Mouse (Mus musculus) intestine, embryonic 14.5 days (tissue): ENCODE data around the gene Gm45062. TPM values are rescaled to one million over a fixed set of nuclear protein-coding genes. Genes with fewer than 3 reads are reported as not detected.

Source experiments
- ATAC-seq: fragments of 200-750 bp; cut with Nextera tagmentation; replicated peaks from 2 replicates; pipeline ENCODE4 v1.8.0; 2017; ENCODE audit warnings: low read depth, moderate number of reproducible peaks, moderate TSS enrichment, moderate library complexity; ENCODE audit not compliant: low FRiP score, low TSS enrichment
- DNase-seq: peaks from one replicate; pipeline ENCODE4 v3.0.0-alpha.2; 2018; ENCODE audit warnings: low spot score
- H3K27ac ChIP-seq: fragments of 300-500 bp; sonication (generic); 2 replicates; pipeline ENCODE4 v1.5.1; 2014; ENCODE audit warnings: low read depth, mild to moderate bottlenecking, control low read depth
- H3K27me3 ChIP-seq: fragments of 300-500 bp; sonication (generic); replicated peaks from 2 replicates; pipeline ENCODE4 v1.6.1; 2014; ENCODE audit warnings: low read length, control low read depth; ENCODE audit not compliant: control insufficient read depth, insufficient read depth
- H3K36me3 ChIP-seq: fragments of 300-500 bp; sonication (generic); 2 replicates; pipeline ENCODE4 v1.6.1; 2014; ENCODE audit warnings: low read length, control low read depth; ENCODE audit not compliant: control insufficient read depth, insufficient read depth
- H3K4me1 ChIP-seq: fragments of 300-500 bp; sonication (generic); replicated peaks from 2 replicates; pipeline ENCODE4 v1.6.1; 2014; ENCODE audit warnings: low read length, control low read depth, mixed read lengths; ENCODE audit not compliant: control insufficient read depth, insufficient read depth
- H3K4me2 ChIP-seq: fragments of 300-500 bp; sonication (generic); 2 replicates; pipeline ENCODE4 v1.6.1; 2014; ENCODE audit warnings: low read length
- H3K4me3 ChIP-seq: fragments of 300-500 bp; sonication (generic); 2 replicates; pipeline ENCODE4 v1.5.1; 2014; ENCODE audit warnings: low read depth, low read length, control low read depth, mixed read lengths
- H3K9ac ChIP-seq: fragments of 300-500 bp; sonication (generic); 2 replicates; pipeline ENCODE4 v1.6.1; 2014; ENCODE audit warnings: mild to moderate bottlenecking, low read length
- H3K9me3 ChIP-seq: fragments of 300-500 bp; sonication (generic); 2 replicates; pipeline ENCODE4 v1.6.1; 2016; ENCODE audit warnings: low read length, control low read depth; ENCODE audit not compliant: control insufficient read depth
- WGBS: fragments of 180-500 bp; shearing (Covaris S2); extraction: QIAGEN DNeasy Blood & Tissue Kit; methylation state at CpG from one replicate; pipeline ENCODE4 v1.1.7; 2014; 5-methylcytosine and 5-hydroxymethylcytosine counted together
- polyA plus RNA-seq: library from polyadenylated mRNA; unstranded; fragments of >200 nt; fragmentation: Nextera tagmentation; extraction: Ambion mirVana; gene quantifications from 2 replicates; pipeline ENCODE4 v1.2.1, GENCODE M21; 2014

Gene Gm45062
- polyA plus RNA-seq, 1 experiment from 2014 or later: 8.6 TPM

DNA sequence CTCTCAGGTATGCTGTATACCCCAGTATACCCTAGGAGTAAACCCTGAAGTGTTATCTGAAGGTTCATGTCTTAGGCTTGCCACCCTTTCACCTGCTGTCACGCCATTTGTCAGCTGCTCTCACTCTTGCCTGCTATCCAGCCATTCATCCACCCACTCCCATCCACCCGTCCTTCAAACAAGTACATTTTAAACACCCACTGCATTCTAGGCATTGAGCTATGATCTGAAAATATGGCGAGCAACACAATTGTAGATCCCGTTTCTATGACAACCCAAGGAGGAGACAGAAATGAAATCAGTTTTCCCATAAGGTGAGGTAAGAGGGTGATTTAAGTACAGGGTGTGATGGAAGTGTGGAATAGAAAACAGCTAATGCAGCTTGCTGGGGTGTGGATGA lies 378.9 kb downstream of the Gm45062 start:
- no peak for ATAC-seq
- WGBS: 85% methylated on average over 4 of the region's 4 CpGs

DNA sequence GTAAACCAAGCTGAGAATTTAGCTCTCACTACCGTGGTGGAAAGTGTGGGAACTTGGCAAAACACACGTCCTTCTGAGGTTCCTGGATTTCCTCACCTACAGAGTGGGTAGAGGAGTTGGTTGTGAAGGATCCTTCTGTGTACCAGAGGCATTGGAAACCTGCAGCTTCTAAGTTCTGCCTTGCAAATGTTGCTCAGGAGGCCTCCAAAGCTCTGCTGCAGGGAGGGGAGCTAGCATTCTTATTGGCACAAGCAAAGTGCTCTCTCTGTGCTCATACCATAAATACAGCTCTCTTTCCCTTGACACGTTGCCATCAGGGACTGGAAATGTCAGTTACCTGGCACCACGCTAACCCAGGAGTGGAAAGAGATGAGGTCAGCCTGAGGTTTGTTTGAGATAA lies 379.6 kb downstream of the Gm45062 start:
- Histone ChIP-seq H3K9ac (no peak overlapping the region), H3K4me1 (no peaks in the 10 kb centered on the region), H3K27me3 (no peaks in the 10 kb centered on the region), H3K4me2 (no peak overlapping the region), H3K9me3 (no peaks in the 10 kb centered on the region), H3K4me3 (no peak overlapping the region), H3K27ac (no peak overlapping the region), H3K36me3 (no peaks in the 10 kb centered on the region)
- no peak for DNase-seq
- ATAC-seq: no peak
- 60% methylated on average over 4 of the region's 4 CpGs for WGBS

More for the DNA sequence above, 378.9 kb downstream of the Gm45062 start:
- Histone ChIP-seq H3K4me2 (no peak overlapping the region), H3K4me3 (no peak overlapping the region), H3K27ac (no peak overlapping the region), H3K27me3 (no peaks in the 10 kb centered on the region), H3K4me1 (no peaks in the 10 kb centered on the region), H3K9ac (no peak overlapping the region), H3K9me3 (no peaks in the 10 kb centered on the region), H3K36me3 (no peaks in the 10 kb centered on the region)
- no peak for DNase-seq

DNA sequence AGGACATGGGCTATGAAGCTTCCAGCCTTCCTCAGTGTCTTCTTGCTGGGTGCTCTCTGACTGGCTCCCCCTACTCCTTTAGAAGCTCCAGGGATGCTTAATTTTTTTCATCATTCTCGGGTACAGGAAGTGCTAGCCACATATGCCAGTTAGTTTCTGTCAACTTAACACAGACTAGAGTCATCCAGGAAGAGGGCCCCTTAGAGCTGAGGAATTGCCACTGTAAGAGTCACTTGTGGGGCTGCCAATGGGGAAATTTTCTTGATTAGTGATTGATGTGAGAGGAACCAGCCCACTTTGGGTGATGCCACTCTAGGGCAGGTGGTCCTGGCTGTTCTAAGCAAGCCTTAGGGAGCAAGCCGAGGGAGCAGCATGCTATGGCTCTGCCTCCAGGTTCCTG lies 380.3 kb downstream of the Gm45062 start:
- no peak overlapping the region for H3K9ac ChIP-seq
- no peaks in the 10 kb centered on the region for H3K36me3 ChIP-seq
- H3K4me3 ChIP-seq: no peak overlapping the region
- ATAC-seq (no peak), DNase-seq (no peak)
- H3K9me3 ChIP-seq: no peaks in the 10 kb centered on the region
- no peak overlapping the region for H3K27ac ChIP-seq
- H3K27me3 ChIP-seq: no peaks in the 10 kb centered on the region
- WGBS: 74% methylated on average over 2 of the region's 2 CpGs
- H3K4me1 ChIP-seq: 0 out of 2 replicates have a peak, but pooled peaks cover 3% of the 10 kb centered on the region
- no peak overlapping the region for H3K4me2 ChIP-seq

DNA sequence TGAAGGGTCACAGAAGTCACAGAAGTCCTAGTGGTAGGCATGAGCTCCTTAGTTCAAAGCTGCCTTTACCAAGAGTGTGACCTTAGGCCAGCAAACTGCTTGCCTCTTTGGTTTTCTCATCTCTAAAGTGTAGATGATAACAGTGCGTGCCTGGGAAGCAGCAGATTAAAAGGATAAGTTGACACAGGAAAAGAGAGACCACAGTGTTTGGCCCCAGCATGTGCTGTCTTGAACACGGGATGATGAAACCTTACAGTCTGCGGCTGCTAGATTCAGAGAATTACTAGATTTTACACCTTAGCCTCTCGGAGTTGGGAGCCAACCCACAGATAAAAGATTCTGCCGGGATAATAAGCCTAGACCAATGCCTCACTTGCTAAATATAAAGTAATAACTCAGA lies 381.6 kb downstream of the Gm45062 start:
- H3K9ac ChIP-seq: no peak overlapping the region

DNA sequence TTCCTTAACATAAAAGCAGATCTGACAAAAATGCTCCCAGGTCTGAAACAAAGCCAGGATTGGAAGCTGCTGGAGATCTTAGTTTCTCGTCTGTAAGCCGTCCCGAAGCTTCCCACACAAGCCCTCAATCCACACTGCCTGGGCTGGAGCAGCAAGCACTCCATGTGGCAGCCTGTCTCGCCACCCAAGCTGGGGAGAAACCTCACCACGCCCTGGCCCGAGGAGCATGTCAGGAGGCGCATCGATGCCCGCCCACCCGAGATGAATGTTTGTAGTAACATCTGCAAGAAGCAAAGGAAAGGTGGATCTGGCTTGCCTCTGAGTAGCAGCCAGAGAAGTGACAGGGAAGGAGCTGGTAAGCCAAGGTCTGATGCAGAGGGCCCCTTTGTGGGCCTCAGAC lies 385.5 kb downstream of the Gm45062 start:
- DNase-seq (peak; percentile 60), ATAC-seq (0 out of 2 replicates have a peak, but pooled peaks have one; percentile 32)
- 42% methylated on average over 10 of the region's 10 CpGs for WGBS
- no peak overlapping the region for H3K4me2 ChIP-seq
- no peaks in the 10 kb centered on the region for H3K9me3 ChIP-seq
- H3K36me3 ChIP-seq: no peaks in the 10 kb centered on the region
- peak overlapping the region; percentile 54 for H3K27ac ChIP-seq
- no peaks in the 10 kb centered on the region for H3K27me3 ChIP-seq
- H3K4me3 ChIP-seq: no peak overlapping the region
- no peak overlapping the region for H3K9ac ChIP-seq
- H3K4me1 ChIP-seq: peaks cover 8% of the 10 kb centered on the region; the same call in 1 of the 2 replicates

More for the DNA sequence above, 381.6 kb downstream of the Gm45062 start:
- peaks cover 8% of the 10 kb centered on the region; the same call in 1 of the 2 replicates for H3K4me1 ChIP-seq
- ATAC-seq: no peak
- no peak overlapping the region for H3K4me2 ChIP-seq
- no peaks in the 10 kb centered on the region for H3K9me3 ChIP-seq
- H3K27ac ChIP-seq: no peak overlapping the region
- H3K4me3 ChIP-seq: no peak overlapping the region
- 90% methylated on average over 5 of the region's 5 CpGs for WGBS
- H3K36me3 ChIP-seq: no peaks in the 10 kb centered on the region
- H3K27me3 ChIP-seq: no peaks in the 10 kb centered on the region
- DNase-seq: no peak

DNA sequence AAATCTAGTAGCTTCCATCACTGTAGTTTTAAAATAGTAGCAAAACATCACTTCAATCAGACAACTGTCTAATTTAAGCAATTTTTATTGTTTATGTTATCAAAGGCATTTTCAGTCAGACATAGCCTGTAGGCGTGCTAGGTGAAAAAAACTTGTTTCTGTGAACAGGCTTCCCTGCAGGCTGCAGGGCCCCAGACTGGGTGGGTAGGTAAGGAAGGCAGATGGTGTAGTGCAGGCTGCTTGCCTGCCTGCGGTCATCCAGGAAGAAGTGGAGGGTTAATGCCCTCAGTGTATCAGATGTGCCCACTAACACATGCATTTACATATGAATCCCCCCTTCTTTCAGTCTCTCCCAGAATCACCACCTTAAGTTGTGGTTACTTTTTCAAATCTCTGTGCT lies 386.5 kb downstream of the Gm45062 start:
- Histone ChIP-seq H3K4me2 (no peak overlapping the region), H3K9me3 (no peaks in the 10 kb centered on the region), H3K4me3 (no peak overlapping the region), H3K36me3 (no peaks in the 10 kb centered on the region), H3K27me3 (no peaks in the 10 kb centered on the region), H3K4me1 (peaks cover 8% of the 10 kb centered on the region; the same call in 1 of the 2 replicates), H3K9ac (no peak overlapping the region), H3K27ac (no peak overlapping the region)
- ATAC-seq (no peak), DNase-seq (no peak)
- 53% methylated on average over 2 of the region's 2 CpGs for WGBS

Other genes with a start within 250 kb of the Gm45062 start
- gene Col28a1, start 66.8 kb upstream of the Gm45062 start, polyA plus RNA-seq: 1.4 and 2.1 TPM in 2 replicates
- 25.2 and 29.3 TPM in 2 replicates for gene Mios, start 50.2 kb upstream of the Gm45062 start, polyA plus RNA-seq
- gene Rpa3, start 277 bp upstream of the Gm45062 start, polyA plus RNA-seq: 158 and 160 TPM in 2 replicates
- 21.0 and 22.6 TPM in 2 replicates for gene Umad1, start 162 bp upstream of the Gm45062 start, polyA plus RNA-seq